Mouse (Mus musculus): ENCODE data around the gene Nemp2. TPM values are rescaled to one million over a fixed set of nuclear protein-coding genes. Genes with fewer than 3 reads are reported as not detected.

The Nemp2 gene
- total RNA-seq (2021): under 1 TPM; 0.27 to 0.45 TPM
- long read RNA-seq, experiment 1: 0 reads
- long read RNA-seq, experiment 2: 0 reads

DNA sequence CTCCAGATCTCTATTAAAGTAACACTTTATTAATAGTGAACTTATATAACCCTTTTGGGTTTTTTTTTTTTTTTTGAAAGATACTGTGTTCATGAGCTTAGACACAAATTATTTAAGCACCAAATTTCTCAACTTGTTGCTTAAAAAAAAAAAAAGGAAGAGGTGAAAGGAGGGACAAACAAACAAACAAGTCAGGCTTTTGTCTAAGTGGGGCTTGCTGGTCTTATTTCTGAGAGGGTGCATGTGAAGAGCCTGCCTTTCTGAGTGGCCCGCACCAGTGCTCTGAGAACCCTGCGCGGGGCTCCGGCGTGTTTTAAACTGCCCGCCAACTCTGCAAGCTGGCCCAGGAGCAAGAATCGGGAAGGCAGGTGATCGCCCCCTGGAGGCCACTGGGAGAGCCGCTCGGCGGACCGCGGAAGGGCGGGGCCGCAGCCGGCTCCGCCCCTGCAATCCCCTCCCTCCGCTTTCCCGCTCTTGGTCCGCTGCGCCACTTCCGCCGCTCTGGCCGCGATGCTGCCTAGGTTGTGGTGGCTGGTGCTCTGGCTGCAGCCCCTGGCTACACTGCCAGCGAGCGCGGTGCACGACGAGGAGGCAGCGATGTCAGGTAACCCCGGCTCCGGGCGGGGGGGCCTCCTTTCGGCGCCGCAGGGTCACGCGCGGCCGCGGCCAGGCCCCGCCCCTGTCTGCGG, at the start of gene Nemp2:
Gene Nemp2, plus strand, starts transcription at position 456 of the 689 bp plus-strand sequence.
- peak; percentile 90 for DNase-seq (ENCODE audit: low spot score)

- no peak for DNase-seq (ENCODE audit: low spot score)
Measured at GRCm38 (mm10) chr1:52581744-52582143, 48.8 kb upstream of the Nemp2 start.

DNA sequence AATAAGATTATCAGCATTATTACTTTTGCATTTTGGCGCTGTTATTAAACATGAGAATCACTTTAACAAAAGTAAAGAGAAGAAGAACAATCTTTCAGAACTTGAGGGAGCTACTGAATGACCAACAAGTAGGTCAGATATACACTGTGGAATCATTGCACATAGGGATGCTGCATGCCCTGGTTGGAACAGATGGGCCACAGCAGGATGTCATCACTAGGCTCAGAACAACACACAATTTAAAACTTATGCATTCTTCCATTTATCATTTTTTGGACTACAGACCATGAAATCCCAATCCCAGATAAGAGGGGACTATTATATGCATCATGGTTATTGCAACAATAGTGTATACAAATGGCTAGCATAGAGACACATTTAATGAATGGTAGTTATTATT, 47.6 kb upstream of the Nemp2 start:
- no peak for DNase-seq (ENCODE audit: low spot score)

- DNase-seq (ENCODE audit: low spot score): no peak
Measured at GRCm38 (mm10) chr1:52596982-52597646, 33.4 kb upstream of the Nemp2 start.

- no peak for DNase-seq (ENCODE audit: low spot score)
Measured at GRCm38 (mm10) chr1:52597761-52598160, 32.7 kb upstream of the Nemp2 start.

- DNase-seq (ENCODE audit: low spot score): no peak
Measured at GRCm38 (mm10) chr1:52598361-52598760, 32.1 kb upstream of the Nemp2 start.

- DNase-seq (ENCODE audit: low spot score): no peak
Measured at GRCm38 (mm10) chr1:52601496-52601895, 29.0 kb upstream of the Nemp2 start.

DNA sequence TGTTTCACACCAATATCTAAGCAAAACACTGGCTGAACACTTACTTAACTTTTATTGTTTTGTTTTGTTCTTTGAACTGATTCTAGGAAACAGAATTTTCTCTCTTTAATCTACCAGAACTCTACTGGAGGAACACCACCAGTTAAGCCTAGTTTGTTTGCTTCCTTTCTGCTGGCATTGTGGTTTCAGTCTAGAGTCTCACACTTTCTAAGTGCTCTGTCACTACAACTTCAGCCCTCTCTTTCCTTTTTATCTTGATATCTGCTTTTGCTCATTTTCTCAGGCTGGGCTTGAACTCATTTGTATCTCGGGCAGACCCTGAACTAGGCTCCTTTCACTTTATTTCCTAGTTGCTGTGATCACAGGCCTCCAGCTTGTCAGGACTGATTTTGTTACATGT, 22.8 kb upstream of the Nemp2 start:
- DNase-seq (ENCODE audit: low spot score): no peak

- DNase-seq (ENCODE audit: low spot score): no peak
Measured at GRCm38 (mm10) chr1:52608486-52608885, 22.0 kb upstream of the Nemp2 start.

- DNase-seq (ENCODE audit: low spot score): no peak
Measured at GRCm38 (mm10) chr1:52618217-52618616, 12.3 kb upstream of the Nemp2 start.

DNA sequence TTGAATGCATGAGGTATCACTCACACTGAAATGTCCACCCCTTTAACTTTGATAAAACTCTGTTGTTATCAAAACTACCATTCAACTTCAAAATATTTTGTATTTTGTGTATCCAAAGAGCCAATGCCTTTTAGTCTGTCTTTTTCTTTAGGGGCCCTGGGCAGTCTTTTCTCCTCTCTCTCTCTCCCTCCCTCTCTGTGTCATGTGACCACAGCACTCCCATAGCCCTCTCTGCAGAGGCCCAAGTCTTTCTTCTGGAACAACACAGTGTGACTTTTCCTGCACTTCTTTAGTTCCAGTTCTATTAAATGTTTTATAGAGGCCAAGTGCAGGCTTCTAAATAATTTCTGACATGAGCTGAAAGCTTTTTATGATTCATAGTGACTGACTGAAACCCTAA, 10.1 kb upstream of the Nemp2 start:
- DNase-seq (ENCODE audit: low spot score): no peak

DNA sequence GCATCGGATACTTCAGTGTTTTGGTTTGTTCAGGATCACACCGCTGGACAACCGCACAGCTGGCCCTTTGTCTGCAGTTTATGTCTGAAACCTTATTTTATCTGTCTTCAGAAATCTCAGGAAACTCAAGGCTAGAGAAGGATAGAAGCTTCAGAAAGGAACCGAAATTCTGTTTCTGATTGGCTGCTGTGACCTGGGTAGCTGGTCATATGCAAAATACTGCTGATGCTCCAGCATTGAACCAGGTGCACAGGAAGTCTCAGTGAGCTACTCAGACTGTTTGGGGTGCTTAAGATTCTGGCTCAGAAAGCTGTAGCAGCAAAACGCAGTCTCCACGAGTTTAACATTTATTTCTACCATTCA, 415 bp downstream of the Nemp2 start:
- no peak for DNase-seq (ENCODE audit: low spot score)

GRCm38 (mm10) chr1:52631570-52631969, 1.1 kb downstream of the Nemp2 start:
- no peak for DNase-seq (ENCODE audit: low spot score)

DNA sequence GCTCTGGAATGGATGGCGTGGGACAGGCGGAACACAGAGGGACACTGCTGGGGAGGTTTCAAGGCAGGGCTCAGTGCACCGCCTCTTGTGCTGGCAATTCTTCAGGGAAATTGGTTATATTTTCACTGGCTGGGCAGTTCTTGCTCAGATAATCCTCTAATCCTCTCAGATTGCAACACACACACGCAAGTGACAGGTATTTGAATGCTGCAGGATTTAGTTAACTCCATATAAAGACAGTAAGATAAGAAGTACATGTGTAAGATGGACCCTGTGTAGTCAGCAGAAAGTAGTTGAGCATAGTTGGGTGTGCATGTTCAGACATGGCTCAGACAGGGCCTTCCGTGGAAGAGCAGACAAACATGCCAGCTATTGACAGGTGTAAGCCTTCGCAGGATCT, 3.7 kb downstream of the Nemp2 start:
- DNase-seq (ENCODE audit: low spot score): no peak

DNA sequence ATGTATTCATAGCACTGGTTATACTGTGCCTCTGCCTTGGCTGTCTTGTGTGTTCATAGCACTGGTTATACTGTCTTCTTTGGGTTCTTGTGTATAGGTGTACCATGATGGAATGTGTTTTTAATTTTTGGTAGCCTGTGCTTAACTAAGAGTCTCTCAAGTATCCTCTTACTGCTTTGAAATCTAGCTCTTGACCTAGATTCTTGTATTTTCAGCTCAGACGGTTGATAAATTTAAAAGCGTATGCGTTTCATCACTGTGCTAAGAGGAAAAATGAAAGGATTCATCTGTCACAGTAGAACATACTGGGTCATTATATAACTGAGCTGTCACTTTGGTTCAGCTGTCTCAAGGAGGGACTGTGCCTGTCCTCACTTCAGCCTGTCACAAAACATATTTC, 5.4 kb downstream of the Nemp2 start:
- DNase-seq (ENCODE audit: low spot score): no peak

GRCm38 (mm10) chr1:52638101-52638500, 7.6 kb downstream of the Nemp2 start:
- no peak for DNase-seq (ENCODE audit: low spot score)

DNA sequence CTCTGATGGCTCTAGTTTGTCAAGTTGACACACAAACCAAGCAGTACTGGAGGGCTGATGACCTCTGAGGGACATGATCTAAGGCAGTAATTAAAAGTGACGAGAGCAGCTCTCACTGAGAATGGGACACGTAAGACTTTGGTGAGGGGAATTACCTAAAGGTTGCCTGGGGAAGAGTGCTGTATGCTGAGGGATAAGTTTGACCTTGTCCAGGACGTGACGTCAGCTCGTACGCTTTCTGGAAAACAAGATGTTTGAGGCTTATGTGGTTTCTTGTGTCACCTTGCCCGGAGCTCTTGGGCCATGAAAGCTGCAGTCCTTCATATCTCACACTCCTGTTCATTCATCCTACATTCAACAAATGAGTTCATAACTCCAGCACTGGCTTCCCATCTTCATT, 8.6 kb downstream of the Nemp2 start:
- no peak for DNase-seq (ENCODE audit: low spot score)

- DNase-seq (ENCODE audit: low spot score): no peak
Measured at GRCm38 (mm10) chr1:52640266-52640665, 9.8 kb downstream of the Nemp2 start.

DNA sequence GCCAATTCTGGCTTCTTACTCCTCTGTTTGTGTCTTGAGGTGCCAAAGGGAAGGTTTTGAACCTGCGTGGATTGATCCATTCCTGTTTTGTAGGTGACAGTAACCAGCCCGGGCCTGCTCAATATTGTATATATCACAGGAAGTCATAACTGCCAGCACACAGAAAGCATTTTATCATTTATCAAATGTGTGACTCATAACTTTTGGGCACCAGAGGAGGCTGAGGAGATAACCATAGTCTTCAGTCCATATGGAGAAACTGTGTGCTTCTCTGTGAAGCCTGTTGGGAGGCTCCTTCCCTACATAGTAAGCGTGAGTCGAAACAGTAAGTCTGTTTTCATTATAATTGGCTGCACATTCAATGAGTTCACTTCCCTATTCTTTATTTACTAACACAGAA, 10.2 kb downstream of the Nemp2 start:
- DNase-seq (ENCODE audit: low spot score): no peak

GRCm38 (mm10) chr1:52648153-52649027, 17.9 kb downstream of the Nemp2 start:
- peak; percentile 59 for DNase-seq (ENCODE audit: low spot score)

- no peak for DNase-seq (ENCODE audit: low spot score)
Measured at GRCm38 (mm10) chr1:52650066-52650465, 19.6 kb downstream of the Nemp2 start.

DNA sequence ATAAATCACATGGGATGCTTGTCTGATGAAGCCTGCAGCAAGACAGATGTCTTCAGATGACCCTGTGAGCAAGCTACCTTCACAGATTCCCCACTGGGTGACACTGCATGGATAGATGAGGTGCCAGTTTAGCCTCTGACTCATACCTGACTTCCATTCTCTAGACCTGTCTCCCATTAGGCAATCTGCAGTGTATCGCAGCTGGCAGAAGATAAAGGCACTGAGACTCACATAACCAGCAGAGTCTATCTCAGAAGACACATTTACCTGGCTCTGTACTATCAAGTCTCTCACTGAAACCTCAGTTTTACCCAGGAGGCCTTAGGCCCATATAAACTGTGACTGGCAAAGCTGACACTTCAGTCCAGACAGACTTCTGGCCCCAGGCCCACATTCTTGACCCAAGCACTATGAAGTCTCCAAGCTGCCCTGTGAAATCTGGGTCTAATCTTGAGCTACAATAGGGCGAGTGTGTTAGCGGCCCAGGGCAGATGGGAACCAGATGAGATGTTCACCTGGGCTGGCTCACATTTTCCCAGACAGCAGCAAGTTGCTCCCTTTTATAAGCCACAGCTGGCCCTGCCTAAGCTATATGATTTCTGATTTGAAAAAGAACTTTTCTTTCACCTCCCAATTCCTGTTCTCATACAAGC, 22.2 kb downstream of the Nemp2 start:
- no peak for DNase-seq (ENCODE audit: low spot score)
